Mouse (Mus musculus) neural tube, embryonic 15.5 days (tissue): ENCODE results near the gene Aven. TPM values are rescaled to one million over a fixed set of nuclear protein-coding genes. Genes with fewer than 3 reads are reported as not detected.
"Not testable (repeated sequence)": the region's sequence is repeated elsewhere in the genome, so short reads cannot be mapped to it uniquely, and the experiment has no call there.

Source experiments
- ATAC-seq: fragments of 200-750 bp; cut with Nextera tagmentation; 2 replicates; pipeline ENCODE4 v1.8.0; 2017; ENCODE audit warnings: mild to moderate bottlenecking, moderate TSS enrichment, moderate library complexity; ENCODE audit not compliant: low FRiP score
- H3K27ac ChIP-seq: fragments of 300-500 bp; sonication (generic); replicated peaks from 2 replicates; pipeline ENCODE4 v1.5.1; 2015; ENCODE audit warnings: mild to moderate bottlenecking, inconsistent platforms
- H3K27me3 ChIP-seq: fragments of 300-500 bp; sonication (generic); replicated peaks from 2 replicates; pipeline ENCODE4 v1.6.1; 2015; ENCODE audit warnings: inconsistent platforms
- H3K36me3 ChIP-seq: fragments of 300-500 bp; sonication (generic); 2 replicates; pipeline ENCODE4 v1.6.1; 2015; ENCODE audit warnings: inconsistent platforms
- H3K4me1 ChIP-seq: fragments of 300-500 bp; sonication (generic); 2 replicates; pipeline ENCODE4 v1.6.1; 2015; ENCODE audit warnings: inconsistent platforms
- H3K4me2 ChIP-seq: fragments of 300-500 bp; sonication (generic); 2 replicates; pipeline ENCODE4 v1.6.1; 2015; ENCODE audit warnings: inconsistent platforms, mild to moderate bottlenecking, moderate library complexity
- H3K4me3 ChIP-seq: fragments of 300-500 bp; sonication (generic); replicated peaks from 2 replicates; pipeline ENCODE4 v1.5.1; 2015; ENCODE audit warnings: mild to moderate bottlenecking, inconsistent platforms
- H3K9ac ChIP-seq: fragments of 300-500 bp; sonication (generic); replicated peaks from 2 replicates; pipeline ENCODE4 v1.6.1; 2015; ENCODE audit warnings: mild to moderate bottlenecking, inconsistent platforms
- H3K9me3 ChIP-seq: fragments of 300-500 bp; sonication (generic); replicated peaks from 2 replicates; pipeline ENCODE4 v1.6.1; 2016; ENCODE audit warnings: inconsistent platforms
- WGBS: fragments of 180-500 bp; shearing (Covaris S2); methylation state at CpG from one replicate; pipeline ENCODE4 v1.1.7; 2015; ENCODE audit warnings: mixed read lengths; 5-methylcytosine and 5-hydroxymethylcytosine counted together
- polyA plus RNA-seq: library from polyadenylated mRNA; unstranded; fragments of >200 nt; fragmentation: Nextera tagmentation; extraction: Ambion mirVana; gene quantifications from 2 replicates; pipeline ENCODE4 v1.2.1, GENCODE M21; 2015

The Aven gene
- polyA plus RNA-seq = 4.1 and 4.2 TPM in 2 replicates

- peaks cover 13% of the 10 kb centered on the region for H3K4me1 ChIP-seq
- peak within 1 kb of the TSS; percentile 76 for H3K4me2 ChIP-seq
- peak; percentile 96 for ATAC-seq
- H3K4me3 ChIP-seq = peak within 1 kb of the TSS; percentile 73
- peak within 1 kb of the TSS; percentile 96 for H3K27ac ChIP-seq
- under 1% methylated on average over 71 of the region's 87 CpGs for WGBS
- H3K9me3 ChIP-seq = no peaks in the 10 kb centered on the region
- no peaks in the 10 kb centered on the region for H3K36me3 ChIP-seq
- no peaks in the 10 kb centered on the region for H3K27me3 ChIP-seq
- H3K9ac ChIP-seq = peak within 1 kb of the TSS; percentile 95
Observed at GRCm38 (mm10) chr2:112492856-112493538, at the start of gene Aven. Gene Aven, plus strand, starts transcription at chr2:112492964.

GRCm38 (mm10) chr2:112443491-112443890 is 49.3 kb upstream of the Aven start:
- H3K27me3 ChIP-seq = no peaks in the 10 kb centered on the region
- no peak overlapping the region for H3K4me2 ChIP-seq
- ATAC-seq = no peak
- no peak overlapping the region for H3K9ac ChIP-seq
- H3K27ac ChIP-seq = no peak overlapping the region
- no peaks in the 10 kb centered on the region for H3K4me1 ChIP-seq
- H3K9me3 ChIP-seq = no peaks in the 10 kb centered on the region; the same call in 1 of the 2 replicates
- no peak overlapping the region for H3K4me3 ChIP-seq
- WGBS = 65% methylated on average over 2 of the region's 2 CpGs
- H3K36me3 ChIP-seq = no peaks in the 10 kb centered on the region

GRCm38 (mm10) chr2:112445511-112445910 is 47.3 kb upstream of the Aven start:
- Histone ChIP-seq H3K9me3 (no peaks in the 10 kb centered on the region; the same call in 1 of the 2 replicates), H3K4me1 (no peaks in the 10 kb centered on the region), H3K4me2 (no peak overlapping the region), H3K9ac (no peak overlapping the region), H3K4me3 (no peak overlapping the region), H3K27ac (no peak overlapping the region), H3K36me3 (no peaks in the 10 kb centered on the region), H3K27me3 (no peaks in the 10 kb centered on the region)
- ATAC-seq = no peak

- H3K4me3 ChIP-seq, H3K27me3 ChIP-seq, ATAC-seq, H3K9me3 ChIP-seq, H3K4me2 ChIP-seq, H3K27ac ChIP-seq, H3K36me3 ChIP-seq, H3K4me1 ChIP-seq, H3K9ac ChIP-seq: not testable (repeated sequence)
- WGBS = 81% methylated on average over 4 of the region's 4 CpGs
Observed at GRCm38 (mm10) chr2:112448046-112448445, 44.7 kb upstream of the Aven start.

DNA sequence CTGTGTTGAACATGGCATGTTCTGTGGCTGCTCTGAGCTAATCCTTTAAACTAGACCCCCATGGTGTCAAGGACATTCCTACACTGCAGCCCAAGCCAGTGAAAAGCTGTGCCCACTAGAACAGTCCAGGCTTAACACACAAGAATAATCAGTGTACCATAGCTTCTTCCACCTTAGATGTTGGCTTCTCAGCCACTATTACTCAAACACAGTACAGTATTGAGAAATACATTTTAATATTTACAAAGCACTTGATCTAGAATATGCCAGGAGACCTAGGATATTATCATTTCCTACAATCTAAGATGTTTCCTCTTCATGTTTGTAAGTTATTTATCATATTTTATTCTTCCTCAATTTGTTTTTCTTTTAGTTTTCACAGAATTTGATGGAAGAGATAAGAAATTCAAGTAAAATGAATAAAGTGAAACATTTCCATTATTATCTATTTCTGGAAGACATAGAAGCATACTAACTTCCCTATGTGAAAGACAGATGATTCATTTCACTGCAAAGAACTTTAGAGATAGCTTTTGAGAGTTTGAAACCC is 44.2 kb upstream of the Aven start:
- H3K36me3 ChIP-seq = no peaks in the 10 kb centered on the region
- H3K4me2 ChIP-seq = no peak overlapping the region
- no peak for ATAC-seq
- H3K27ac ChIP-seq = no peak overlapping the region
- no peak overlapping the region for H3K9ac ChIP-seq
- H3K4me1 ChIP-seq = no peaks in the 10 kb centered on the region
- no peaks in the 10 kb centered on the region for H3K27me3 ChIP-seq
- H3K4me3 ChIP-seq = no peak overlapping the region
- no peaks in the 10 kb centered on the region for H3K9me3 ChIP-seq

GRCm38 (mm10) chr2:112449597-112450296 is 43.0 kb upstream of the Aven start:
- 34% methylated on average over 4 of the region's 4 CpGs for WGBS
- no peak for ATAC-seq
- H3K9ac ChIP-seq = no peak overlapping the region
- no peaks in the 10 kb centered on the region for H3K27me3 ChIP-seq
- no peak overlapping the region for H3K4me3 ChIP-seq
- H3K4me1 ChIP-seq = peaks cover 5% of the 10 kb centered on the region
- no peak overlapping the region for H3K27ac ChIP-seq
- H3K9me3 ChIP-seq = no peaks in the 10 kb centered on the region
- no peaks in the 10 kb centered on the region for H3K36me3 ChIP-seq
- no peak overlapping the region for H3K4me2 ChIP-seq

- not testable (repeated sequence) for H3K36me3 ChIP-seq, H3K27ac ChIP-seq, H3K4me2 ChIP-seq, H3K4me3 ChIP-seq, H3K27me3 ChIP-seq, H3K9me3 ChIP-seq, H3K9ac ChIP-seq, ATAC-seq
- H3K4me1 ChIP-seq = peaks cover 21% of the 10 kb centered on the region
Observed at GRCm38 (mm10) chr2:112452513-112452912, 40.3 kb upstream of the Aven start.

GRCm38 (mm10) chr2:112454125-112454861 is 38.5 kb upstream of the Aven start:
- peak overlapping the region; percentile 80 for H3K4me2 ChIP-seq
- 31% methylated on average over 17 of the region's 17 CpGs for WGBS
- peaks cover 26% of the 10 kb centered on the region for H3K4me1 ChIP-seq
- H3K27me3 ChIP-seq = no peaks in the 10 kb centered on the region
- no peaks in the 10 kb centered on the region for H3K36me3 ChIP-seq
- H3K4me3 ChIP-seq = peak overlapping the region; percentile 89
- ATAC-seq = peak; percentile 84
- no peaks in the 10 kb centered on the region for H3K9me3 ChIP-seq
- peak overlapping the region; percentile 88 for H3K27ac ChIP-seq
- H3K9ac ChIP-seq = peak overlapping the region; percentile 70

GRCm38 (mm10) chr2:112454862-112455564 is 37.8 kb upstream of the Aven start, which contains the start of gene Emc7:
Gene Emc7, plus strand, starts transcription at chr2:112454997.
- Histone ChIP-seq H3K4me1 (peaks cover 26% of the 10 kb centered on the region), H3K4me3 (peak within 1 kb of the TSS; percentile 89), H3K36me3 (0 out of 2 replicates have a peak, but pooled peaks cover 2% of the 10 kb centered on the region), H3K9ac (peak within 1 kb of the TSS; percentile 70), H3K4me2 (peak within 1 kb of the TSS; percentile 80), H3K27me3 (no peaks in the 10 kb centered on the region), H3K9me3 (no peaks in the 10 kb centered on the region), H3K27ac (peak within 1 kb of the TSS; percentile 88)
- under 1% methylated on average over 49 of the region's 49 CpGs for WGBS
- ATAC-seq = peak; percentile 99

- Histone ChIP-seq H3K27ac (no peak overlapping the region), H3K4me1 (peaks cover 20% of the 10 kb centered on the region), H3K9me3 (no peaks in the 10 kb centered on the region), H3K4me2 (no peak overlapping the region), H3K9ac (no peak overlapping the region), H3K27me3 (no peaks in the 10 kb centered on the region), H3K4me3 (no peak overlapping the region), H3K36me3 (peaks cover 29% of the 10 kb centered on the region)
- WGBS = 94% methylated on average over 3 of the region's 3 CpGs
- ATAC-seq = no peak
Observed at GRCm38 (mm10) chr2:112460557-112460956, 32.2 kb upstream of the Aven start.

DNA sequence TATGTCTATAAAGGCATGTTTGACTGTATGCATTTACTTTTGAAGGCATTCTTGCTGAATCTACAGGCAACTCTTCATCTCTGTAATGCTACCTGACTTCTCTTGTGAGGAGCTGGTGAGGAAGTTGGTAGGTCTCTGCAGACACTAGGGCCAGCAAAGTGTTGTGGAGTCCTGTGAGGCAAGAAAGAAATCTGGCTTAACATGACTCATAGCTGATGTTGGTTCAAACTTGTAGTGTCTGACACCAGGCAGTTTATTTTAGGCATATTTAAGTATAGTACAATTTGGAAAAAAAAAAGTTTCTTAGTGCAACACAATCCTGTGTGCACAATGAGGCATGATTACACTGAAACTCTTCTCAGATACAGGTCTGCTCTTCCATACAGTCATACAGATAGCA is 23.2 kb upstream of the Aven start:
- Histone ChIP-seq H3K4me2 (no peak overlapping the region), H3K4me3 (no peak overlapping the region), H3K4me1 (no peaks in the 10 kb centered on the region), H3K9ac (no peak overlapping the region), H3K27me3 (no peaks in the 10 kb centered on the region), H3K27ac (no peak overlapping the region), H3K36me3 (peaks cover 46% of the 10 kb centered on the region), H3K9me3 (no peaks in the 10 kb centered on the region)
- no peak for ATAC-seq
